Mouse (Mus musculus) spleen, postnatal 14 days (tissue): ENCODE data around the gene Smad3.

Source experiments
- DNase-seq, 2 experiments: peaks; one replicate each; pipeline ENCODE4 v3.0.0; 2021 to 2022; ENCODE audit warnings: low spot score in 2 of 2

Gene Smad3

DNA sequence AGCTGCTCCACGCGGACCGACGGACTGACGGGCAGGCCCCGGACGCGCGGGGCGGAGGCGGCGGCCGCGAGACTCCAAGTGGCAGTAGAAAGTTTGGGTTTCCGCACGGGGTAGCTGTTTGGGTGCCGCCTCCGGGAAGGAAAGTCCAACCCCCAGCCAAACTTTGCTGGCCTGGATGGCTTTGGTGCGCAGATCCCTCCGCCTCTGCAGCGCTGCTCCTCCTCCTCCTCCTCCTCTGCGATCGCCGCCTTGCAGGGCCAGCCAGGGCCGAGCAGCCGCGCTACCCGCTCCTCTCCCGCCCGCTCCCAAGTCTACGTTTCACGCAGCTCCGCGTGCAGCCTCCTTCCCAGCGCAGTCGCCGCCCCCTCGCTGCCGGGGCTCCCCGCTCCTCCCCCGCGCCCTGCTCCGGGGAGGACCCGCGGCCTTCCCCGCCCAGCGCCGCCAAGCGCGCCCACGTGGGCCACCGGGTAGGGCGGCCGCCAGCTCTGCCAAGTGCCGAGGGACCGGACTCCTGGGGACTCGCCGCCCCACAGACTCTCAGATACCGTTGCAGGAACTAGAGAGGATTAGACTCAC lies at the start of gene Smad3:
Gene Smad3, minus strand, starts transcription at position 130 of the 576 bp plus-strand sequence.
- DNase-seq: peak; percentile 74 to 76

DNA sequence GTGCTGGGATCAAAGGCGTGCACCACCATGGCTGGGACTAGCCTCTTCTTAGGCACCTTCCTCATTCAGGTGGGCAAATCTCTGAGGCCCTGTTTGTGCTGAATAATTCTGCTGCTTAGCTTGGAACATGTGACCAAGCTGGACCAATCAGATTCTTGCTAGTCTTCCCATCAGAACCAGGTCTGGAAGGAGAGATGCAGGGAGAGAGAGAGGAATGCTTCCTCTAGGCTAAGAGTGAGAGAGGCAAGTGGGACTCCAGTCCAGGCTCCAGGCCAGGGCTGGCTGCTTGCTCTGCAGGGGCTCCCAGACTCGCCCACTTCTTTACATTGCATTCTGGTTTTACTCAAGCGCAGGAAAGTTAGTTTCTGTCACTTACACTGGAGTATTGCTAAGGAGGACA lies 47.1 kb upstream of the Smad3 start:
- DNase-seq: no peak

DNA sequence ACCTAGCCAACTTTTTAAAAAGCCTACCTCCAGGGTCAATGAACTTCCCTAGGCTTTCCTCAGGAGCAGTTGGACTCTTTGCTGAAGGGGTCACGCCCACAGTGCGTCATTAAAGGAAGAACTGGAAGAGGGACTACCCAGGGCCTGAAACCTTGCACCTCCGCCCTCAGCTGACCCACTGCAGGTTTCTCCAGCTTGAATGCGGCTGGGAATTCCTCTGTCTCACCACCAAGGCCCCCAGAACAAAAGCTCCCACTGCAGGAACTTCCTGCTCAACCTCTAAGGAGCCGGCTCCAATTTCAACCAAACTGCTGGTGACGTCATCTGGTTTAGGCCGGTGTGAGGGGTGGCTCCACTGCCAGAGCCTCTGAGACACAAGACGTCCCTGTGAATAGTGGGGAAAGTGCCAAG lies 45.4 kb upstream of the Smad3 start:
- DNase-seq: no peak

DNA sequence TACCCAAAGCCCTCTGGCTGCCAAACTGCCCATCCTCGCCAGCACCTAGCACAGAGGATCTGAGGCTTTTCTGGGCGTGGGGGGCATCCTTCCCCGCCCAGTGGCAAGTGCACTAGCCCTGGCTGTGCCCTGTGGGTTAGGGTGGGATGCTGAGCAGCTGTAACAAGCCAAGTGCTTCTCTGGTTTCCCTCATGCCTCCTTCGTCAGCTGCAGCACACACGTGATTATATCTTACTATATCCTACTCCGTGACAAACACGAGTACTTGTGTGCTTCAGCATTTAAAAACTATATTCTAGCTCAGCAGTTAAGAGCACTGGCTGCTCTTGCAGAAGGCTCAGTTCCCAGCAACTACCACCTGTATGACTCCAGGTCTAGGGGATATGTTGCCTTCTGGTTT lies 44.7 kb upstream of the Smad3 start:
- no peak for DNase-seq

DNA sequence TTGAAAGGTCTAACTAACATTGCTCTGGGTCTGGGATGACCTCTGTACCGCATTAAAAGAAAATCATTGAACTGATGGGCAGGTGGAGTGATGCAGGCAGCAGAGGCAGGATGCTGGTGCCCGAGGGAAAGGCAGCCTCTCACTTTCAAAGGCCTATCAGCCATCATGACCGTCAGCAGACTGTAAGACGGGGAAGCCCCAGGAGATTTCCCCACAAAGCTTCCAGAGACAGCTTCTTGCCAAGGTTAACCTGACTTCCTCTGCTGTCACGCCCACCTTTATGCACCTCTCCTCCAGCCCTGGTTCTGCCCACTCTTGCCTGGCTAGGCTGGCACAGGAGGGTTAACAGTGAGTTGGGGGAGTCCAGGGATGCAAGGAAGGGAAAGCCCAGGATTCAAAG lies 44.3 kb upstream of the Smad3 start:
- no peak for DNase-seq

DNA sequence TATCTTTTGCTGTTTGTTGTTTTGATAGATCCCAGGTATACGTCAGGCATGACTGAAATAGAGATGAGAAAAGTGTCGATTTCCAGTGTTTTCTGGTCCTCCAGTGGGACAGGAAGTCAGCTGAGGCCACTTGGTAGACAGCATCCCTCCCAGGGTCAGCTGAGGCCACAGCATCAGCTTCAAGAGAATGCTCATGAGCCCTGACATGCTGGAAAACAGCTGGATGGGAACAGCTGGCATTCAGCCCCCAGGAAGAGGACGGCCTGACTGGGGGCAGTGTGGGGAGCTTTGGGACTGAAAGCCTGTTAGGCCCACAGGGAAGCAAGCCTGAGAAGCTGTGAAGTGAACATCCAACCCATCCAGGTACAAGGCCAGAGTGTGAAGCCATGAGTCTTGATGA lies 38.6 kb upstream of the Smad3 start:
- DNase-seq: no peak

DNA sequence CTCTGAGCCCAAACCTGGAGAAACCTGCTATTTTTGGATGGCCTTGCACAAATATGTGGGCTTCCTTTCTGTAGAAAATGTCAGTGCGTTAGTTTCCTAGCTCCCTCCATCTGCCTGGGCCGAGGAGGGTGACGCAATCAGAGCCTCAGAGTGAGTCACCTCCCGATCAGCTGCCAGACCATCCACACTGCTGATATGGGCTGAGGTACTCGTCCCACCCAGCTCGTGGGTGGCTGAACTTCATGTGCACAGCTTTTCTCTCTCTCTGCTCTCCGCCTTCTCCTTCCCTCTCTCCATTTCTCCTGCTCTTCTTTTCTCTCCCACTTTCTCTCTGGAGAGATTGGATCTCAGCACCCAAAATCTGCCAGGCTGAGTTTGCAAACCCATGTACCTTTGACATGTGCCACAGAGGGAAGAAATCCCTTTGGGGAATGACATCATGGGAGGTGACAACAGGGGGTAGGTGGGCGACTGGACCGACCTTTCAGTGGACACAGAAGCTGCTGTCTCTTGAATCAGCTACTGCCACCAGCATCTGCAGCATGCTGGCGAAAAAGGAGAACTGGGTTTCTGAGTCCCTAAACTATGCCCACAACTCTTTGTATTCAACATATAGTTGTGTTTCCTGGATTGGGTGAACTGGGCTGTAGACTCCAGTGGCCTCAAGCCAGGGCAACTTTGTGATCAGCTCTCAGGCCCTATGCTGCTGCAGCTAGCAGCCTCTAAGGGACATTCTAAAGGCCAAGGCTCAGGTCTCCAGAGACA lies 36.1 kb upstream of the Smad3 start:
- DNase-seq: no peak

DNA sequence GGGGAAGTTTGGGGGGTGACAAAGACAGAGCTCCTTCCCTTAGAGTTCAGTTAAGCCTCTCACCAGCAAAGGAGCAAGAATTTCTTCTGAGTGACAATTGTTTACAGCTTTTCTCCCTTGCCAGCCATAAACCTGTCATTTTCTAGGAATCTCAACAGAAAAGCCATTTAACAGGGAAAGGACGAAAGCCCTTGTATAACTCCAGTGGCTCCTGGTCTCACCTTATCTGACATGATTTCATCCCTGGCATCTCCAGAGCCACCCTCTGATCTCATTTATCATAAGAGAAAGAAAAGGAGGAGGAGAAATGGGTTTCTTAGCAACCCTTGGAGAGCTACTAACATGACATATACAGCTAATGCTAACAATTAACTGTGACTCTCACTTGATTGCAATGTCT lies 33.9 kb upstream of the Smad3 start:
- DNase-seq: no peak

DNA sequence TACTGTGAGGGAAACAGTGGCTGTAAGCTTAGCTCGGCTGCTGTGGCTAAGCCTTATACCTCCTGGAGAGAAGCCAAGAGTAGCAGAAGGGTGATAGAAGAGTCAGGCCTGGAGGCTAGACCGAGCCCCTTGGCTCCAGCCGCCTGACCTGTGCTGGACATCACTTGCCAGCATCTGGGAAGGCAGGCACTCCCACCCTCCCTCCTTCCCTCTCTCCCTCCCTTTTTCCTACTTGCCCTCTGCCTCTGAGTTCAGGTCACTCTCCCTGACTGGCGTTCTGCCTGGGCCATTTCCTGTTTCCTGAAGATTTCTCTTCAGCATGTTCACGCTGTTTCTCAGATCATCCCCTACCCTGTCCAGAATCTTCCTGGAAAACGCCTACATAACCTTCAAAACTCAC lies 33.5 kb upstream of the Smad3 start:
- DNase-seq: no peak

DNA sequence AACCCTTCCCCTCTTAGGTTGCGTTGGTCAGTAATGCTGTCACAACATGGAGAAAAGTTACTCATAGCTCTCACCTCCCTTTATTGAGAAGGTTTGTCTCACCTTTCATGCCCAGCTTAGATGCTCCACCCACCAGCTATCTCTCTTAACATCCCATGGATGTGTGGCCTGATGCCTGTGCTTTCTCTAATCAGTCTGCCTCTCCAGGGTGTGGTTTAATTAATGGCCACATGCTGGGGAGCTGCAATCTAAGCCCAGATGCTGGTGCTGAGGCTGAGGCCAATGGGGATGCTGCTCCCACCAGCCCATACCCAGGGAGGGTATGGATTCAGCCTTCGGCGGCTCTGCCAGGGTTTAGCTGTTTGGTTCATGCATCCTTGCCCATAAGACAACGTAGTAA lies 32.4 kb upstream of the Smad3 start:
- no peak for DNase-seq

DNA sequence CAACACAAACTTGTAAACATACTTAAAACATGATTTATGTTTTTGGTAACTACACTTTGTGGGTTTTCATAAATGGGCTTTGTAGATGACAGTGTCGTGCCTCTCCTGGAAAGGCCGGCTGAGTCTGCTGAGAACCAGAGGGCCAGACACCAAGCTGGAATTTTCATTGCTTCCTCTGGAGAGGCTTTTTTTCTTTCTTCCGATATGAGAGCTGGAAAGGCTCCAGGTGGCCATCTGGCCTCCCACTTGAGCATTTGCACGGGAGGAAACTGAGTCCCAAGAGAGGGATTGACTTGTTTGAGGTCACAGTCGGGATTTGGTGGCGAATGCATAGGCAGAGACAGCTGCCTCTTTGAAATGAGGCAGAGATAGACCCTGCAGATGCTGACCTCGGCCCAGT lies 31.6 kb upstream of the Smad3 start:
- no peak for DNase-seq

DNA sequence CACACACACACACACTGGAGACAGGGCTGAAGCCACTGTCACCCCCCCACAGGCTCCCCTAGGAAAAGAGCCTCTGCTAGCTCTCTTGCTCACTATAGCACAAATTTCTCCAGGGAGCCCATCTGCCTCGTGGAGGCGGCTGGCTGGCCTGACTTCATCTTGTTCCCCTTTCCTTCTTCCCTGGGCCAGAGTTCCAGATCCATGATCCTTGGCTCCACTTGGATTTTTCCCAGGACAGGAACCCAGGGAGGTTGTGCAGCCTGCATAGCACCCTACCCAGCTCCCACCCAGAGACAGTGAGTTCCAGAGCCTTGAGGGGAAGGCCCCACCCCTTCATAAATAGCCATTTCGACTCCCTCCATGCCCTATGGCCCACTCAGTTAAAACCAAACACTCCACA lies 29.8 kb upstream of the Smad3 start:
- no peak for DNase-seq

DNA sequence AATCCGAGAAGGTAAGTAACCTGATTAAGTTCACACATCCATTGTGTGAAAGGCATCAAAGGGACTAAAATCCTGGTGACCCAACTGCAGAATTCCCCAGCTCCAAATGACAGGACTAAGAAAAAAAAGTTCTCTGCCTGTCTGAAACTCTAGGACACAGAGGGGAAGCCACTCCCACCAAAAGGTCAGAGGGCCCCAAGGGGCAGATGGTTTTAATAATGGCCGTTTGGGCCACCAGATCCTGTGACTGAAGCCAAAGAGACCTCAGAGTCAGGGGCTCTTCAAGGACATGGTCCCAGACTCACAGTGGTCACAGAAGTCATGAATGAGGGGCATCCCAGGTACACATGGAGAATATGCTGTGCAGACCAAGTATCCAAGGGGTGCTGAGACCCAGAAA lies 29.3 kb upstream of the Smad3 start:
- no peak for DNase-seq

DNA sequence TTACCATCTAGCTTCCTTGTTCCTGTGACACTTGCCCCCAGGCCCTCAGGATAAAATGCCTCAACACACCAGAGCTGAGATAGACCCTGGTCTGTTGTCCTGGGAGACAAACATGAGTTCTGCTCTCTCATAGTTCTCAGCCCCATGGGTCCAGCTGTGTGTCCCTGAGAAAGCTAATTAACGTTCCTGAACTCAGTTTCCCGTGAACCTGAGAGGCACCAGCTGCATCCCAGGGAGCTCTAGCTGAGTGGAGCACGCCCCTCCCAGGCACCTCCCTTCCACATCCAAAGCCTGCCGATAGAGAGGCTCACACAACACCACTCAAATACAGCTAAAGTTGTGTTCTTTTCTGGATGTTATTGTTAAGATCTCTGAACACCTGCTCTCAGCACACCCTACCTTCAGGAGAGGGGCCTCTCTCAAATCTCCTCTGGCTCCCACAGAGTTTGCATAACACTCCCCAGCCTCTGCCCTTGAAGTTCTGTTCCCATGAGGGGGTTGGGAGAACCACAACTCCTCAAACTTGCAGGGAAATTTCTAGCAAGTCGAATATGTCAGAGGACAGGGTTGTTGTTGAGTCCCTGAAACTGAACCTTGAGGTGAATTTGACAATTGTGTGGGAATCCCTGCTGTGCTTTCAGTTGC lies 28.4 kb upstream of the Smad3 start:
- DNase-seq: no peak

DNA sequence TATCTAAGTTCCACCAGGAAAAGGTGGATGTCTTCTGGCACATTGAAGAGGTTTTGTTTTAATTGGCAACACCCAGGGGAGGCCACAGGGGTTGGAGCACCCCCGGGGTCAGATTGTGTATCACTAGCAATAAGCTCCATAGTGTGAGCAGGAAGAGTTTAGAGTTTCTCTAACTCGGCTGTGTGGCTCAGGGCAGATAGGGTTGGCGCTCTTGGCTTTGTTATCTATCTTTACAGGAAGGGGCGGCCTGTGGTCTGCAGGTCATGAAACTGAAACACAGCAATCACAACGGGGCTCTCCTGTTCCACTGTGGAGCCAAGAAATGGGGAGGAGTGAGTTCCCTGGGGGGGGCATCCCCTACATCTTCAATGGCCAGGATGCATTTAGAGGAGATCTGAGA lies 27.7 kb upstream of the Smad3 start:
- no peak for DNase-seq

DNA sequence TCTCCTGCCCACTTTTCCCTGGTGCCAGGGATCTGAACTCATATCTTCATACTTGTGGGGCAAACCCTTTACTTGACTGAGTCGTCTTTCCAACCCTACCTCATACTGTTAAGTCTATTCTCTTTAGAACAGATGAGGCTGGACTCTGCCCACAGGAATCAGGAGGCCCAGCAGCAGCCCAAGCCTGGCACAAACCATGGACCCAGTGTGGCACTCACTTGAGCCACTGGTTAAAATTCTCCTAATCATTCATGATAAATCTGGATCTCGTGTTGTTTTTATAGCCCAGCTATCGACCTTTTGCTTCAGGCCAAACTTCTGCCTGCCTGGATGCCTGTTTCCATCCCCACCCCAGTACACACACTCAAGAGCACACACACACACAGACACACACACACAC lies 26.8 kb upstream of the Smad3 start:
- DNase-seq: no peak

DNA sequence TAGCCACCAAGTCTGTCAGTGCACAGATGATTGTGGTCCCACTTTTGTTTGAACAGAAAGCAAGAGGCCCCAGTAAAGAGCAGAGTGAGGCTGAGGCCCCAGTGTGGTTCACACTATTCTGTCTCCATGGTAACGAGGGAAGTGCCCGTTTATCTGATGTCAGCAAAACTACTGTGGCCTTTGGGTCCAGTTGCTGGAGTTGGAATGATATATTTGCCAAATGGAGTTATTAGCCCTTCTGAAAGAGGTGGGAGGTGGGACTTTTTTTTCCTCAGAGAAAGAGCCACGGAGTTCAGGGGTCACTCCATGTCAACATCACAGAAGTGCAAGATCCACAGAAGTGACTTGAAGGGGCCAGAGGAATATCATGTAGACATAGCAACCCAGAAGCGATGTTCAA lies 24.9 kb upstream of the Smad3 start:
- no peak for DNase-seq

DNA sequence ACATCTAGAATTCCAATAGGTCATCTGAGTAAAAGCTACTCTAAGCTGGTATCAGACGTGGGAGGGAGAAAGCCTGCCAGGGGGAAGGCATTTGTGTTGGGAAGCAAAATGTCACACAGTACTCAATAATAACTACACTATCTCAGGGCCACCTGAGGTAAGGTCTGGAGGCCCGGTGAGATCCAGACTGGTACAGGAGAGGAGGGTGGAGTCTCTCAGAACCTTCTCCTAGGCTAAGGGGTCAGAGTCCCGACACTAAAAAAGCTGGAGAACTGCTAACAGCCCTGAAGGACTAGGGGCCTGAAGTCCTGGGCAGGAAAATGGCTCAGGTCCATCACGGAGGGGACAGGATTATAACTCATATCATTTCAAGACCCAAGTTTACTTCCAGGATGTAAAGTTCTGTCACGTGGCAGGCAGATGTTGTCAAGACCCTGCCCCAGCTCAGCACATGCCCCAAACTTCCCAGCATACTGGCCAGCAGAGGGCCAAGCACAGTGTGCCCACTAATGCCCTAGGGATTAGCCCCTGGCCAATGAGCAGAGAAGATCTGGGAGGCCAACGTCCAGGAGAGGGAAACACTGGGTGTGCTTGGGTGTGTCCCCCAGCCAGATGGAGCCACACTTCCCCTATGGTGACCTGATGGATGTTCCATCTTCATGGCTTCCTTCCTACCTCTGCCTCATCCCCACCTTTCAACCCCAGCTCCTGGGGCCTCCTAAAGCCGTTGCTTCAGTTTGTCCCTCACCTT lies 24.1 kb upstream of the Smad3 start:
- no peak for DNase-seq

DNA sequence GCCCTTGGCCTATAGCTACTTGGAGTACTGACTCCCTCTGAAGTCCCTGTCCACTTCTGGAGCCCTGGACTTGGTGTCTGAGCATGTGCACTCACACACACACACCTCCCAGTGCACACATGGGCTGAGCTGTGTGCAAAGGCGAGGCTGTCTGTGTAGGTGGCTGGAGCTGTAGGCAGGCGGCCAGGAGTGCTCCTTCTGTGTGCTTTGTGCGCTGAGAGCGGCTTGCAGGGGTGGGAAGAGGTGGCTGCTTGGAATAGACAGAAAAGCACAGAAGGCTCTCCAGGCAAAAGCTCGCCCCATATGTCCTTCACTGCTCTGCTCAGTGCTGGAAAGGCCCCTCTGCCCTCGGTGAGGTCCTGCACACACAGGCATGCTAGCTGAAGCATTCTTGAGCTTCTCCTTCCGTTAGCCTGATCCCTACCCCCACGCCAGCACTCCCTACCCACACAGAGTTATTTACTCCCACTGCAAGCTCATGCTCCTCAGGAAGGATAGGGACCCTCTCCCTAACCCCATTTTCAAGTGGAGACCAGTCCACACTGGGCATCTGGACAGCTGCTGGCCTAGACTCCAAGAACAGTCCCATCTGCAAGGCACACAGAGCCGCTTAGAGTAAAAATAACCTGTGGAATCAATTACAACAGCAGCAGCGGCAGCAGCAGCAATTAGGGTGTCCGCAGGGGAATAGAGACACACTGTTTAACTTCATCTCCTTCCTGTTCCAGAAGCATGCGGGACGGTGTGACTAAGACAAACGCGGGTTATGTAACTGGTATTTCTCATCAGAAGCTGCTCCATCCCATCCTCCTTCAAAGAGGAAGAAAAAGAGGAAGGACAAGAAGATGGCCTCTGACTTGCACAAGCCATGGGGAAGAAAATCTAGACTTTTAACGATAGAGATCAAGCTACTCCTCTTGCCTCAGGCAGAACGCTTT lies 22.4 kb upstream of the Smad3 start:
- no peak for DNase-seq

DNA sequence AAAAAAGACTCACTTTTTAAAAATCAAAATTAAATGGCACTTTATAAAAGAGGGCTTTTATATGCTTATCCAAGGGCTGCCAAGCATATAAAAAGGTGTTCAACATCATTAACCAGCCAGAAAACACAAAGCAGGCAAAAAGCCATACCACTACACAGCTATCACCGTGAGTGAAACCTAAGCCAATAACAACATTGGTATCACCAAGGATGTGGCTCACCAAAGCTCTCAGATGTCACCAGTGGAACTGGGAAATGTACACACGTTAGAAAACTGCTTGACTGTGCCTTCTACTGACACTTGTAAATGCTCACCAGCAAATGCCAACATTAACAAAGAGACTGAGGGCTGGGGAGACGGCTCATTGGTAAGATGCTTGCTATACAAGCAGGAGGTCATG lies 18.9 kb upstream of the Smad3 start:
- no peak for DNase-seq

DNA sequence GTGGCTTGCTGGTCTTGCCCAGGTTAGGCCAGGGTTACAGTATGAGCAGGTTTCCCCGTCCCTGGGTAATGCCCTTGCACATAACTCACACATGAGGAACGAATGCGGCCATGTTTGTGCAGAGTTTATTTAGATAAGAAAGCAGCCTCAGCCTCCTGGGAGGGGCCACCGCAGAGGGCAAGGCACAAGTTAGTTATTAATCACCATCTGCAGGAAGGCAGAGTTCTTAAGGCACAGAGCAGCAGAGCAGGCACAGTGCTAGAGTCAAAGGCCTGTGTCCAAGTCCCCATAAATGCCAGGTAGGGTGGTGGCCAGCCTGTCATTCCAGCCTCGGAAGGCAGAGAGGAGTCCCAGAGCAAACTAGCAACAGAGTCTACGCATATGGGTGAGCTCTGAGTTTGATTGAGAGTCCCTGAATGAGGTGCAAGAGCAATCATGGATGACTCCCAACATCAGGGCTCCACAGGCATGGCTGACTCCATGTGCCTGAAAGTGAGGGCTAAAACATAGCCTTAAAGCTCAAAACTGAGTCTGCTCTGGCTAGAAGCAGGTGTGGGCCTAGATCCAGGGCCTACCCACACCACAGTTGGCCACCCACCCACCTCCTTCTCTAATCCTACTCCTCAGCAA lies 17.2 kb upstream of the Smad3 start:
- no peak for DNase-seq
